Mouse (Mus musculus): ENCODE results near the gene Padi6. TPM values are rescaled to one million over a fixed set of nuclear protein-coding genes. Genes with fewer than 3 reads are reported as not detected.
A peak's percentile ranks its signal among the peaks of the same experiment; 100 is the strongest.

Padi6 gene
- polyA plus RNA-seq, 1 experiment from 2014 or later: not detected

DNA sequence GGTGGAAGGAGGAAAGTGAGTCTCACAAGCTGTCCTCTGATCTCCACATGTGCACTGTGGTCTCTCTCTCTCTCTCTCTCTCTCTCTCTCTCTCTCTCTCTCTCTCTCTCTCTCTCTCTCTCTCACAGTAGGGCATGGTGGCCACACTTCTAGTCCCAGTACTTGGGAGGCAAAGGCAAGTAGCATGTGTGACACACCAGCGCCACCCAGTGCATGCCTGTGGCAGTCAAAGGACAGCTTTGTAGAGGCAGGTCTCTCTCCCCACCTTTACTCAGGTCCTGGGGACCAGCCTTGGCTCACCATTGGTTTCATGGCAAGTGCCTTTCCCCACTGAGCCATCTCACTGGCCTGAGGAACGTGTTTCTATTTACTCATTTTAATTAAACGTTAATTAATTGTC lies 2.2 kb upstream of the Padi6 start:
- 23% methylated on average over 3 of the region's 3 CpGs for WGBS
- Histone ChIP-seq H3K36me3 (no peaks in the 10 kb centered on the region), H3K27me3 (no peaks in the 10 kb centered on the region), H3K4me1 (replicated peaks) (peaks cover 9% of the 10 kb centered on the region; the same call in 1 of the 2 replicates), H3K9ac (no peak overlapping the region), H3K4me3 (no peak overlapping the region), H3K4me2 (no peak overlapping the region), H3K9me3 (no peaks in the 10 kb centered on the region), H3K27ac (replicated peaks) (no peak overlapping the region)
- ATAC-seq (ENCODE audit: low read depth): no peak

DNA sequence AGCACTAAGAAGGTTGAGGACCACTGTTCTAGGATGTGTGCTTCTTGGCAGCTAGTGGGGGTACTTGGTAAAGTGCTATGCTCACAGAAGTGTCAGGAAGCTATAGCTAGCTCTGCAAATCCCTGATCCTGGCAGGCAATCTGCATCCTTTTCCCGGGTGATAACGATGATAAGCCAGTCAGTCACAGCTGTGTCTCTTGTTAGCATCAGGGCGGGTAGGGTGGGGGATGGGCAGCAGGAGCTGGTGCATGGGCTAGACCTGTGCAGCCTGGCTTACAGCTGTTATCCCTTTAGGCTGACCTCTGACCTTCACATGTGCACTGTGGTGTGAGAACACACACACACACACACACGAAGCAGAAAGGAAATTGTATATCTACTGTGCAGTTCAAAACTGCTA lies 643 bp upstream of the Padi6 start:
- no peaks in the 10 kb centered on the region for H3K36me3 ChIP-seq
- ATAC-seq (ENCODE audit: low read depth): no peak; the same call in 1 of the 2 replicates
- H3K4me2 ChIP-seq: no peak overlapping the region
- 0 out of 2 replicates have a peak, but pooled peaks cover 5% of the 10 kb centered on the region for H3K4me1 ChIP-seq (replicated peaks)
- no peak overlapping the region for H3K9ac ChIP-seq
- no peak overlapping the region for H3K4me3 ChIP-seq
- 40% methylated on average over 4 of the region's 4 CpGs for WGBS
- H3K27me3 ChIP-seq: no peaks in the 10 kb centered on the region
- no peaks in the 10 kb centered on the region for H3K9me3 ChIP-seq
- no peak overlapping the region for H3K27ac ChIP-seq (replicated peaks)

DNA sequence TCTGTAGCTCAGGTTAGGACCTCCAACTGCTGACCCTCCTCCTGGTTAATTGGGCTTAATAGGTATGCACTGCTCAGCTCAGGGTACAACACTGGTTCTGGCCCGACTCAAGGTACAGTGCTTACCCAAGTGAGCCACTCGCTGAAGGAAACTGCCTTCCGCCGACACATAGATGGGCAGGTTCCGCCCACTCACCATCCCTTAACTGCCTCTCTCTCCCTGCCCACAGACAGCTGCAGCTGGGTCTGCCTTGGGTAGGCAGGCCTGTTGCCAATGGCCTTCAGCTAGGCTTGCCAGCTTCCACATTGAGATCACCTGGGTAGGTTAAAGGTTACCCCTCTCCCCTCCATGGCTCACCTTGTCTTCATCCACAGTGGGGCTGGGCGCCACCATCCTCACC lies 1.0 kb downstream of the Padi6 start:
- 88% methylated on average over 6 of the region's 6 CpGs for WGBS
- Histone ChIP-seq H3K27ac (replicated peaks) (no peak overlapping the region), H3K4me3 (no peak overlapping the region), H3K9me3 (no peaks in the 10 kb centered on the region), H3K4me2 (no peak overlapping the region), H3K27me3 (no peaks in the 10 kb centered on the region), H3K36me3 (no peaks in the 10 kb centered on the region), H3K9ac (no peak overlapping the region), H3K4me1 (replicated peaks) (0 out of 2 replicates have a peak, but pooled peaks cover 5% of the 10 kb centered on the region)
- no peak for ATAC-seq (ENCODE audit: low read depth)

DNA sequence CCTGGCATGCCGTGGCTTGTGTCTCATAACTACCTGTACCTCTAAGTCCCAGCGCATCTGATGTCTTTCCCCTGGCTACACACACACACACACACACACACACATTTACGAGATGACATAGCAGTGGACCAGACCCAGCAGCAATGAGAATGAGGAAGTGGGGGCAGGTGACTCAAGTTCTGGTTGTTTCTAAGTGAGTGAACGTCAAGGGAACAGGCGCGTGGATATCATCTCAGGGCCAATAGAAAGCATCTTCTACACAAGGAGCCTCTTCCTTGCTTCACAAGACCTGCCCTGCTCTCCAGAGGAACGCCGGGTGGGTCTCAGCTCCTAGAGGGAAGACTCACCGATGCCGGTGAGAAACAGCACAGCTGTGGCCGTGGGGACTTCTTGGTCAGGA lies 1.8 kb downstream of the Padi6 start:
- no peaks in the 10 kb centered on the region for H3K27me3 ChIP-seq
- WGBS: 89% methylated on average over 11 of the region's 11 CpGs
- H3K9me3 ChIP-seq: no peaks in the 10 kb centered on the region
- H3K4me2 ChIP-seq: no peak overlapping the region
- no peak overlapping the region for H3K9ac ChIP-seq
- no peak for ATAC-seq (ENCODE audit: low read depth)
- H3K4me1 ChIP-seq (replicated peaks): 0 out of 2 replicates have a peak, but pooled peaks cover 5% of the 10 kb centered on the region
- H3K4me3 ChIP-seq: no peak overlapping the region
- H3K27ac ChIP-seq (replicated peaks): no peak overlapping the region
- no peaks in the 10 kb centered on the region for H3K36me3 ChIP-seq

DNA sequence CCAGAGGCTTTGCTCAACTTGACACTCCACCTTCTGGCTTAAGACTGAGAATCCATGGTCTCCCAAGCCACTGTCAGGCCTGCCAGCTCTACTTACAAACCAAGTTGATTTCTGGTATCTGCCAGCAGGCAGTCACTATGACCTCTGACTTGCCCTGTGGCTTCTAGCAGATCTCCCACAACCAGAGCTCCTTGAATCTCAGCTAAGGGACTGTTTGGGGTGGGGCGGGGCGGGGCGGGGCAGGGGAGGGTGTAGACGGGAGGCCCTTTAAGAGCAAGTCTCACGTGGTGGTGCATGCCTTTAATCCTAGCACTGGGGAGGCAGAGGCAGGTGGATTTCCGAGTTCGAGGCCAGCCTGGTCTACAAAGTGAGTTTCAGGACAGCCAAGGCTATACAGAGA lies 9.6 kb downstream of the Padi6 start:
- Histone ChIP-seq H3K27me3 (no peaks in the 10 kb centered on the region), H3K4me1 (replicated peaks) (no peaks in the 10 kb centered on the region), H3K27ac (replicated peaks) (no peak overlapping the region), H3K9me3 (no peaks in the 10 kb centered on the region), H3K36me3 (no peaks in the 10 kb centered on the region), H3K4me2 (no peak overlapping the region), H3K9ac (no peak overlapping the region), H3K4me3 (no peak overlapping the region)
- WGBS: 74% methylated on average over 7 of the region's 7 CpGs
- ATAC-seq (ENCODE audit: low read depth): no peak

DNA sequence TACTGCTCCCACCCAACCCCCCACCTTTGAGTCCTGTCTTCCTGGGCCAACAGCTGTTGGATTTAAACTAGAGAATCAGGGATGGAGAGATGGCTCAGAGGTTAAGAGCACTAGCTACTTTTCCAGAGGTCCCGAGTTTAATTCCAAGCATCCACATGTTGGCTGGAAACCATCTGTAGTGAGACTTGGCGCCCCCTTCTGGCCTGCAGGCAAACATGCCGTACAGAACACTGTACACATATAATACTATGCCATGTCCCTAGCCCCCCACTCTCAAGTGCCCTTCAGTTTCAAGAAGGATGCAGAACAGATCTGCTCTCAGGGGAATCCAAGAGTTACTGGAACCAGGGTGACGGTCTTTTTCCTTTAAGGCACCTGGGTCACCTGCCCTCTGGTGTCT lies 10.8 kb downstream of the Padi6 start:
- Histone ChIP-seq H3K27ac (replicated peaks) (no peak overlapping the region), H3K36me3 (0 out of 2 replicates have a peak, but pooled peaks cover 9% of the 10 kb centered on the region), H3K4me2 (no peak overlapping the region), H3K9me3 (no peaks in the 10 kb centered on the region), H3K4me3 (no peak overlapping the region), H3K9ac (no peak overlapping the region), H3K27me3 (no peaks in the 10 kb centered on the region), H3K4me1 (replicated peaks) (no peaks in the 10 kb centered on the region)
- 85% methylated on average over 4 of the region's 4 CpGs for WGBS
- ATAC-seq (ENCODE audit: low read depth): no peak

DNA sequence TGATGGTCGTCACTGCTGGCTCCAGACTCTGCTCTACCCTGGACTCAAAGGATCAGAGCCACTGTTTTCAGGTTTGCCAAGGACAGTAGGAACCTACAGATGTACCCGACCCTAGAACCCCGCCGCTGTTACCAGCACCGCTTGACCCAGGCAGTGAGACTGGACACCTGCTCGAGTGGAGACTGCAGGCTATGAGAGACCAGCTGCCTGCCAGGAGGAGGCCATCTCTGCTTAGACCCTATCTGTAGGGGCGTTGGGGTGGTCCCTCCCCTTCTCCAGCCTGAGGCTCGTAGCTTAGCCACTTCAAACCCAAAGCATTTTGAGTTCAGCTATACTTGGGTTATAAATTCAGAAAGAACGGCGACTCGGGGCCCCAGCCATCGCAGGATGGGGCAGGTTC lies 15.5 kb downstream of the Padi6 start:
- H3K27me3 ChIP-seq: no peaks in the 10 kb centered on the region
- no peak overlapping the region for H3K9ac ChIP-seq
- H3K4me1 ChIP-seq (replicated peaks): peaks cover 13% of the 10 kb centered on the region; the same call in 1 of the 2 replicates
- 86% methylated on average over 12 of the region's 12 CpGs for WGBS
- ATAC-seq (ENCODE audit: low read depth): no peak
- no peak overlapping the region for H3K4me3 ChIP-seq
- H3K36me3 ChIP-seq: peaks cover 23% of the 10 kb centered on the region
- no peak overlapping the region for H3K4me2 ChIP-seq
- H3K27ac ChIP-seq (replicated peaks): 0 out of 2 replicates have a peak overlapping the region, but pooled peaks have one; percentile 3
- H3K9me3 ChIP-seq: no peaks in the 10 kb centered on the region

DNA sequence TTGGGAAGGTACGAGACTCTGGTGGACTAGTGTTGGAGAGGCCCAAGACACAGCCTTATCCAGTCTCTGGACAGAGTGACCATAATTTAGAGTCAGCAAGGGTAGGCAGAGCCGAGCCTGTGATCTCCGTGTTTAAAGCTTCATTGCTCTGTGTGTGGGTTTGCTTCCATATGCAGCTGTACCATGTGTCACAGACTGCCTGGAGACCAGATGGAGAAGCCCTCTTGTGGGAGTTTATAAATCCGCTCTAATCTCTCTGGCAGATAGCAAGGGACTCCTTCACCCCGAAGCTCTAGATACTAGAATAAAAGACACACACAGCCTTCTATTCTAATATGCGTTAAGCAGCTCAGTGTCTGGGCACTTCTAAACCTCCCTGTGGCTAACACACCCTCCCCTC lies 17.7 kb downstream of the Padi6 start:
- Histone ChIP-seq H3K4me3 (no peak overlapping the region), H3K4me1 (replicated peaks) (peaks cover 13% of the 10 kb centered on the region; the same call in 1 of the 2 replicates), H3K9me3 (no peaks in the 10 kb centered on the region), H3K9ac (no peak overlapping the region), H3K27me3 (no peaks in the 10 kb centered on the region), H3K27ac (replicated peaks) (peak overlapping the region; percentile 61), H3K4me2 (no peak overlapping the region), H3K36me3 (peaks cover 44% of the 10 kb centered on the region)
- no peak for ATAC-seq (ENCODE audit: low read depth)
- WGBS: 61% methylated on average over 6 of the region's 6 CpGs

DNA sequence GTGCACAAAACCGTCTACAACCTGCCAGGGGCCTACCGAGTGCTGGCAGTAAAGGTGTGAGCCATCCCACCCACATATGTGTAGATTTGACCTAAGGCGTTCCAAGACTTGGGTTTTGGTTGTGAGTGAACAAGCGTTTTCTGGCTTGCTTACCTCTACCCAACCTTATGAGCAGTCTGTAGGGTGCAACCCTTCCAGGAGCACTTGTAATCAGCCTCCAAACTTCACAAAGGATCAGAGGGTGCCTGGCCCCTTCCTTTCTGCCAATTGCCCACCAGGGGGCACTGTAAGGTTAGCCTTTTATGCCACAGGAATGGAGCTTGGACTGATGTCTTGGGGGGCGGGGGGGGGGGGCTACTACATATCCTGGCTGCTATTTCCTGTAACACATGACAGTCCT lies 18.6 kb downstream of the Padi6 start:
- Histone ChIP-seq H3K27ac (replicated peaks) (no peak overlapping the region), H3K9ac (no peak overlapping the region), H3K4me1 (replicated peaks) (peaks cover 13% of the 10 kb centered on the region; the same call in 1 of the 2 replicates), H3K4me3 (no peak overlapping the region), H3K4me2 (no peak overlapping the region), H3K9me3 (no peaks in the 10 kb centered on the region), H3K36me3 (peaks cover 54% of the 10 kb centered on the region), H3K27me3 (no peaks in the 10 kb centered on the region)
- ATAC-seq (ENCODE audit: low read depth): peak; percentile 29; the same call in 1 of the 2 replicates
- 55% methylated on average over 5 of the region's 5 CpGs for WGBS

DNA sequence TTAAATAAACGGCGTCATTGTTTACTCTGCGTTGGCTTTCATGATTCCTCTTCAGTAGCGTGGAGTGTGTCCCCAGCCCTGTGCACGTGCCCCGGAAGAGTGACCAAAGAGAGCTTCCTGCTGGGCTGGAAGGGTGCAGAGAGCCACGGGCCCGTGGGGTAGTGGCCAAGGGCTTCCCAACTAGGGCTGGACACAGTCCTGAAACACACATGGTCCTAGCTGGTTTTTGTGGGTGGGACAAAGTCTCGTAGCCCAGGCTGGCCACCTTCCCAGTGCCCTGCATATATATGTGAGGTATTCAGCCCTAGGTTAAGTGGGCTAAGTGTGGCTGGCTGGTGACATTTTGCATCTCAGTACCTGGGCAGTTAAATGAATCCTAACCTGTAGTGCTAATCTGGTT lies 19.3 kb downstream of the Padi6 start:
- Histone ChIP-seq H3K4me3 (no peak overlapping the region), H3K4me1 (replicated peaks) (peaks cover 13% of the 10 kb centered on the region; the same call in 1 of the 2 replicates), H3K27me3 (no peaks in the 10 kb centered on the region), H3K36me3 (peaks cover 60% of the 10 kb centered on the region), H3K9ac (no peak overlapping the region), H3K4me2 (no peak overlapping the region), H3K27ac (replicated peaks) (no peak overlapping the region), H3K9me3 (no peaks in the 10 kb centered on the region)
- 79% methylated on average over 9 of the region's 9 CpGs for WGBS
- no peak; the same call in 1 of the 2 replicates for ATAC-seq (ENCODE audit: low read depth)

DNA sequence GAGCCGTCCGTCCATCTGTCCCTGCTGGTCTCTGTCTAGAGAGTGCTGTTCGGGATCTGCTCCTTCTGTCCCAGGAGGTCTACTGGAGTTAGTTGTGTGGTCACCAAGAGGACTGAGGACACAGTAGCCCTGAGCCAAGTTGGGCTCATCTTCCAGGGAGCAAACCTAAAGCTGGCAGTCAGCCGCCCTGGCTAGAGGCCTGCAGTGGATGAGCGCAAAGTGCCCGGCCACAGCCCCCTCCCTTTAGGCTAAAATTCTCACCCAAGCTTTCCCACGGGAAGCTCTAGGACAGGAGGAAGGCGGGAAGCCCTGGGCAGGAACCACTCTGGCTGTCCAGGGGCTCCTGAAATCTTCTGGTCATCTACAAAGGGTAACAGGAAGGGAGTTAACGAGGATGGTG lies 19.7 kb downstream of the Padi6 start:
- Histone ChIP-seq H3K27ac (replicated peaks) (peak overlapping the region; percentile 3; the same call in 1 of the 2 replicates), H3K27me3 (no peaks in the 10 kb centered on the region), H3K4me2 (no peak overlapping the region), H3K9me3 (no peaks in the 10 kb centered on the region), H3K9ac (no peak overlapping the region), H3K4me3 (no peak overlapping the region), H3K36me3 (peaks cover 65% of the 10 kb centered on the region), H3K4me1 (replicated peaks) (peaks cover 13% of the 10 kb centered on the region; the same call in 1 of the 2 replicates)
- 76% methylated on average over 9 of the region's 9 CpGs for WGBS
- ATAC-seq (ENCODE audit: low read depth): no peak

DNA sequence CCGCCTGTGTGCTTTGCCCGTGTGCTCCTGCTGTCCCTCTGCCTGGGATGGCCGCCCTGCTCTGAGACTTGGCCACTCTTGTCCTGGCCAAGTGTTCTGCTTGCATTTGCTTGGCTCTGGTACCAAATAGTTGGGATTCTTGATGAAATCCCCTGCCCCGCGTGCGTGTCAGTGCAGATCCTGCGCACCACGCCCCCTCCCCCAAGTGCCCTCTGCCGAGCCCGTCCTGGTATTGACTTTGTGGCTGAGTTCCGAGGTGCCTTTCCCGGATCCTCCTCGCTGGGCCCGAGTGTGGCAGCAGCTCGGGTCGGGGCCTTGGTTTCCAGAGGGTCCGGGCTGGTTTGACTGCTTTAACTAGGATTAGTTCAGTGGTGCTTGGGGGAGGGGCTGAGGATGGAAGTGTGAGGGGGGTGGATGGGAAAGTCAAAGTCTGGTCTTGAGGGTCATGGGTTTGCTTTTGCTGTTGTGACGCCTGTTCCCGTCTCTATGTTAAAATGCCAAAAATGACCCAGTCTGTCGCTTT lies 20.4 kb downstream of the Padi6 start:
- no peak for ATAC-seq (ENCODE audit: low read depth)
- Histone ChIP-seq H3K4me2 (no peak overlapping the region), H3K36me3 (peaks cover 63% of the 10 kb centered on the region), H3K4me1 (replicated peaks) (peaks cover 13% of the 10 kb centered on the region; the same call in 1 of the 2 replicates), H3K9ac (no peak overlapping the region), H3K9me3 (no peaks in the 10 kb centered on the region), H3K4me3 (no peak overlapping the region), H3K27me3 (no peaks in the 10 kb centered on the region), H3K27ac (replicated peaks) (0 out of 2 replicates have a peak overlapping the region, but pooled peaks have one; percentile 3)
- 89% methylated on average over 20 of the region's 20 CpGs for WGBS

DNA sequence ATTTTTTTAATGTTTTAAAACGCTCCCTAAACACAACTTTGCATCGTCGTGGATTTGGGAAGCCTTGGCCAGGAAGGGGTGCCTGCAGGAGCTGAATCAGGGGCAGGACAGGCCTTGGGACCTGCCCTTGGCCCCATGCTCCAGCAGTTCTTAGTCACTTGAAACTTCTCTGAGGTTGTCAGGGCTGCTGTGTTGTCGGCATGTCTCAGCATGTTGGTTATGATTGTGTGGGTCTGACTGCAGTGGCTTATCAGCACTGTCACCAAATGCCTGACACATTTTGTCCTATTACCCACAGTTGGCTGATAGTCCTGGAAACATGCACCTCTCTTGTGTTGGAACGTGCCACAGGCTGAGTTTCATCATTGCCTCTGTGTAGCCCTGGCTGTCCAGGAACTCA lies 22.4 kb downstream of the Padi6 start:
- Histone ChIP-seq H3K4me1 (replicated peaks) (peaks cover 13% of the 10 kb centered on the region; the same call in 1 of the 2 replicates), H3K4me3 (no peak overlapping the region), H3K9me3 (no peaks in the 10 kb centered on the region), H3K27ac (replicated peaks) (no peak overlapping the region), H3K27me3 (no peaks in the 10 kb centered on the region), H3K4me2 (no peak overlapping the region), H3K9ac (no peak overlapping the region), H3K36me3 (peaks cover 80% of the 10 kb centered on the region)
- 95% methylated on average over 5 of the region's 5 CpGs for WGBS
- no peak for ATAC-seq (ENCODE audit: low read depth)

All from neural tube, embryonic 13.5 days (tissue).